Mouse (Mus musculus) bone marrow, adult 2 months (tissue): Measurements from ENCODE around the gene 1700056E22Rik.

ENCODE experiments used
- CTCF ChIP-seq: fragments of 200-500 bp; IDR thresholded peaks from 2 replicates; pipeline ENCODE4 v1.5.1; 2011; ENCODE audit warnings: low read length, control low read depth; ENCODE audit not compliant: control insufficient read depth, insufficient read depth
- POLR2A ChIP-seq: fragments of 200-500 bp; IDR thresholded peaks from 2 replicates; pipeline ENCODE4 v1.6.1; 2011; ENCODE audit warnings: low read depth, mild to moderate bottlenecking, control low read depth, low read length, borderline replicate concordance; ENCODE audit not compliant: control insufficient read depth

DNA sequence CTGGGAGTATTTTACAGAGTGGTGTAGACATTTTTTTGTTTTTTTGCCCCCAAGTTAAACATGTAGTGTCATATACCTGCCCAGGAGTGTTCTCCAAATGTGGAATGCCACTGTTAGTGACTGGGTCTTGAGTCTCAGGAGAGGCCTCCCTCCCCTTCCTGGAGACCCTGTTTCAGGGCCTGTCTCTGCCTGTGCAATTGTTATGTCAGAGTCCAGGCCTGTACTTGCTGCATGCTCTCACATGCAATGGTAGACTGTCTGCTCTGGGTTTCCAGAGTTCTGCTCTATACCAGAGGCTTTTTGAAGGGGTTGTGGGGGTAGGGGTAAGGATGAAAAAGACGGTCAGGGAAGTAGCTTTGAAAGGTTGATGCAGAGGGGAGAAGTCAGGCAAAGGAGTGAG is 6.8 kb upstream of the 1700056E22Rik start:
- TF ChIP-seq POLR2A (no peak), CTCF (no peak)
